Mouse (Mus musculus) Patski (cell line): ENCODE measurements around the gene A930009A15Rik. TPM values are rescaled to one million over a fixed set of nuclear protein-coding genes. Genes with fewer than 3 reads are reported as not detected.

Source experiments
- ATAC-seq: fragments of 100-300 bp; one replicate; pipeline ENCODE4 v1.8.0; 2021
- CTCF ChIA-PET: fragments of 350-600 bp; sonication (Branson Sonifier 250); formaldehyde crosslinking; loops from one replicate; lab custom pipeline; 2022; ENCODE audit warnings: inconsistent platforms; lab: Charles Lee
- POLR2A ChIA-PET: fragments of 350-600 bp; sonication (Branson Sonifier 250); formaldehyde crosslinking; loops from one replicate; lab custom pipeline; 2022; ENCODE audit warnings: antibody characterized with exemption, inconsistent platforms; lab: Charles Lee
- DNase-seq: peaks from one replicate; pipeline ENCODE4 v3.0.0-alpha.2; 2011; ENCODE audit warnings: low read depth, low spot score
- H3K27me3 ChIP-seq: fragments of 371-371 bp; one replicate; pipeline ENCODE4 v1.5.1; 2021
- CTCF ChIP-seq: fragments of 100-300 bp; IDR thresholded peaks from one replicate; pipeline ENCODE4 v1.5.1; 2021
- in situ Hi-C: fragments of 300-500 bp; cut with MboI; formaldehyde crosslinking; loops from 3 replicates; pipeline ENCODE4 v1.11.1; 2018; ENCODE audit warnings: low pct_unique_long_range_greater_than_20kb, mixed read lengths
- polyA plus RNA-seq: library from polyadenylated mRNA; unstranded; gene quantifications from one replicate; pipeline ENCODE4 v1.2.3, GENCODE M21; 2021

The A930009A15Rik gene
- polyA plus RNA-seq, 1 experiment from 2014 or later: not detected

DNA sequence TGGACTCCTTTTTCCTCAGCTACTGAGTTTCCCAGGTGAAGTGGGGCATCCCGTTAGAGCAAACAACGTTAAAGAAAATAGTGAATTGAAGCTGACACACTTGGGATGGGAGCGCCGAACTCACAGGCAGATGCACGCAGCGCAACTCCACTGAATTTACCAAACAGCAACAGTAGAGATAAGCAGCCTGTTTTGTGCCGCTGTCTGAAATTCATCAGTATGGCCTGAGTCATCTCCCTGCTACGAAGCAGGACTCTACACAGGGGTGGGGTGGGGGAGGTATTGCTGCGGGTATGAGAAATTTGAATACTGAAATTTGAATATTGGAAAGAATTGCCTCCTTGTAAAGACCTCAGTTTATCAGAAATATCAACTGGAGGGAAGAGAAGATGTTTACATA is 12.2 kb downstream of the A930009A15Rik start:
- POLR2A ChIA-PET: no interaction called here
- DNase-seq: no peak
- H3K27me3 ChIP-seq: peaks cover 49% of the 10 kb centered on the region
- no peak for ATAC-seq
- in situ Hi-C loops: no loop called here
- CTCF ChIA-PET: interaction anchor here (1.1 kb wide), 2 partner anchors 10 to 66 kb away, joined by 3 read pairs; no protein-coding TSS in a partner anchor
- TF ChIP-seq CTCF: no peak

DNA sequence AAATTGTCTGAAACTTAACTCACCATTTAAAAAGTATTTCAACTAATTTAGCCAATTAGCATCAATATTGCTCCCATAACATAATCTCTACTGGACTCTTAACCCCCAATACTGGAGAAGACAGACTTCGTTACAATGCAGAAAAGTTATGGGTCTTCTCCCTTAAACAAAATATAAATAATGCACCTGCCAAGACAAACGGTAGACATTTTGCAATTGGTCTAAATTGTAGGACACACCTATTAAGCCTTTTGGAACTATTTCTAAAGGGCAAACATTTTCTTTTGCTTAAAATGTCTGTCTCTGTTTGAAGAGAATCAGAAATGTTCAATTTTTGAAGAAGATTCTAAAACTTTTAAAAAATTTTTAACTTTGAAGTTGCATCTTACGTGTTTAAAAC is 13.3 kb downstream of the A930009A15Rik start:
- CTCF ChIA-PET: no interaction called here

DNA sequence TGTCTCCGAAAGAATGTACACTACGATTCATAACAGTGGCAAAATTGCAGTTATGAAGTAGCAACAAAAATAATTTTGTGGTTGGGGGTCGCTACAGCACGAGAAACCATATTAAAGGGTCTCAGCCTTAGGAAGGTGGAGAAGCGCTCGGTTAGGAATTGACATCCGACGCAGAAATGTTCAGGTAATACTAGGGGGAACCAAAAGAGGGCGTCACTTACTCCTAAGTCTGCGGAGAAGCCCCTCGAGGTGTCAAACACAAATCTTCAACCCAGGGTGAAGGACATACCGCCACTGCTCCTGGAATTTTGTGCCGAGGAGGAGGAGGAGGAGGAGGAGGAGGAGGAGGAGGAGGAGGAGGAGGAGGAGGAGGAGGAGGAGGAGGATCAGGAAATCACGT is 14.9 kb downstream of the A930009A15Rik start:
- H3K27me3 ChIP-seq: peaks cover 64% of the 10 kb centered on the region

More for the DNA sequence above, 13.3 kb downstream of the A930009A15Rik start:
- ATAC-seq (no peak), DNase-seq (no peak)
- H3K27me3 ChIP-seq: peaks cover 60% of the 10 kb centered on the region
- no peak for TF ChIP-seq CTCF
- in situ Hi-C loops: no loop called here
- POLR2A ChIA-PET: no interaction called here

DNA sequence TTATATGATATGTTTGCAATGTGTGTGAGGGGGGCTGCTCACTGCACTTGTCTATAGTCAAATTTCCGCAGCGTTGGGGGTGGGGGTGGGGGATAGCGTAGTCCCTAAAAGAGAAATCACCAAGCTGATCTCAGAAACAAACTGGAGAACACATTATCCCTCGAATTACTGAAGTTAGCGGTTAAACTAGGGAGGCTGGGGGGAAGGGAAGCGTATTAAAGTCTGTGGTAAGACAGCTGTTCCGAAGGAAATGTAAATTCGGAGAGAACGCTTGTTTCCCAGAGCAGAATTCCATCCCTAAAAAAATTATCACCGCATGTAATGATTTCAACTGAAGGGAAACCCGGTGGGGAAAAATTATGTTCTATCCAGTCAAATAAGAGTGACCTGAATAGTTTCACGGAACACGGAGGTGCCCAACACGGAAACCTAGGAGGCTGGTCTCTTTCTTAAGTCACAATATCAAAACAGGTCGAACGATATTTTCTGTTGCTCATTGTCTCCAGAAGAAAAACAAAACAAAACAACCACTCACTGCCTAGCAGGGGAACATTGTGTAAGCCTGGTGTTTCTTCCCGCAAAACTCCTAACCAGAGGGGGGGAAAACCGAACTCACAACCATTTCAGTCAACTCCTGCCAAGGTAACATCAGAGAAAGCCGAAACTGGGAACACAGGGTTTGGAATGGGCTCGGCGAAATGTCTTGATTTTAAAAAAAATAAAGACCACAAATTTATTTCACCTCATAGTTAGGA is 15.9 kb downstream of the A930009A15Rik start:
- CTCF ChIA-PET: no interaction called here
- ATAC-seq (no peak), DNase-seq (no peak)
- in situ Hi-C loops: no loop called here
- no peak for TF ChIP-seq CTCF
- POLR2A ChIA-PET: no interaction called here
- H3K27me3 ChIP-seq: peaks cover 63% of the 10 kb centered on the region

More for the DNA sequence above, 14.9 kb downstream of the A930009A15Rik start:
- CTCF ChIA-PET: no interaction called here
- ATAC-seq: no peak
- POLR2A ChIA-PET: interaction anchor here (0.6 kb wide), 1 partner anchor 196 kb away, joined by 4 read pairs; no protein-coding TSS in a partner anchor
- in situ Hi-C loops: no loop called here
- DNase-seq: no peak
- TF ChIP-seq CTCF: no peak

DNA sequence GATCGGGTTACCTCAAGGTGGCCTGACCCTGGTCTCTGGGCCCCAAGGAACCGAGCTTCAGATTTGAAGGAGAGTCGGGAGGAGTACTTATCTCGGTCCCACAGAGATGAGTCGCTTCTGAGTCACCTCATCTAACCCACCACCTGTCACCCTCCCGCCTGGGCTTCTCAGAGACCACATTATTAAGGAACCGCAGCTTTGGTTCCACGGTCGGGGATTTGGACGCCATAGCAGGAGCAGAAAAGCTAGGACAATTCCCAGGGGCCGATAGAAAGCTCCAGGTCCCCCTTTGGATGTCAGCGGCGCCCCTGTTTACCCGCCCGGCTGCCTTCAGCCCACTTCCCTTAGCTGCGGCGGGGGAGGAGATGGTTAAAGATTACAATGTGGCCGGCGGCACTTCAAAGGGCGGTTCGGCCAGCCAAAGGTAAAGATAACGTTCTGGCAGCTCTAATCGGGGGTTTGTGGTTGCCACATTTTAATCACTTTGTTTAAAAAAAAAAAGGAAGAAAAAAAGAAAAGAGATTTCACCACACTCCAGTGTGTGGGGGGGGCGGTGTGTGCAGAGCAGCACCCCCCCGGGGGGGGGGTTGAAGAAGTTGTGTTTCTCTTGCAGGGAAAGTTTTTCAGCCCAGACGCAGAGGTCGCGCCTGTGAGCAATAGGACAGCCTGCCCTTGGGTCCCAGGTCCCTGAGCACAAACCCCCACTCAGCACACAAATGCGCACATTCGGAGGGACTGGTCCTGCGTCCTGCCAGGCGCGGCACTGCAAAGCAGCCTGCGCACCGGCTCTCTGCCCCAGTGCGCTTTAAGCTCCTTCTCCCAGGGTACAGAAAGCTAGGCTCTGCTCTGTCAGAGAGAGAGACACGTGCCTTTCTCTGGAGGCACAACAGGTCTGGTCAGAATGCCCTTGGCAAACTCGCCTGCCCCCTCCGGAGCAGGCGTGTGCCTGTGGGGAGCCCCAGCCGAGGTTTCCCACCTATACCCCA is 16.8 kb downstream of the A930009A15Rik start:
- peaks cover 63% of the 10 kb centered on the region for H3K27me3 ChIP-seq
- ChIA-PET CTCF (interaction anchor here (1.7 kb wide), 1 partner anchor 9 kb away, joined by 4 read pairs; no protein-coding TSS in a partner anchor), POLR2A (no interaction called here)
- no peak for DNase-seq
- ATAC-seq: peak; percentile 69
- in situ Hi-C loops: no loop called here
- no peak for TF ChIP-seq CTCF

DNA sequence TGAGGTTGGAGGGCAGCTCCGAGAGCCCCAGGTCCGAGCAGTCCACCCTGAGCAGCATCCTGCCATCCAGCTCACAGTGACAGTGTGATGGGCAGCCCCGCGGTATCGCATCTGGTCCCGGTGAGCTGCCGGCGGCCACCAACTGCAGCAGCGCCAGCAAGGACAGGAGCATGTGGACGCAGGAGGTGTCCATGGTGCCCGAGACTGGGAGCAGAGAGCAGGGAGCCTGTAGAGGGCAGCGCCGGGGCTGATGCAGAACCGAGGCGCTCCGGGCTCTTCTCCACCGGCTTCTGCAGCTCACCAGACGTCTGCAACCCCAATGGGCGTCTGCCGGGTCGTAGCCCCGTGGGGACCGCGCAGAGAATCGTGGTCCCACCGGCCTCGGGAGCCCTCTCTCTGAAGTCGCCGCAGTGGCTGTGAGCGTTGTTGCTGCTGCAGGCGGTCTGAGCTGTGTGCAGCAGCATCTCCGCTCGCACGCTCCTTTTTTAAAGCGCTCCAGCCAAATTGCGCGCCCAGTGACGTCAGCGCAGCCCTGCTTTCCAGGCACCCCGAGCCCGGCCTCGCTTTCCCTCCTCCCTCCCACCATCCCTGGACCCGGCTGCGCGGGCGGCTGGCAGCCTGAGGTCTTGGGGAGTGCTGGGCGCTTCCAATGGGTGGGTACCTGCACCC is 17.6 kb downstream of the A930009A15Rik start, which contains the start of gene Lgr5:
Gene Lgr5, minus strand, starts transcription at position 480 of the 669 bp plus-strand sequence.
- peaks cover 58% of the 10 kb centered on the region for H3K27me3 ChIP-seq
- ChIA-PET POLR2A (no interaction called here), CTCF (interaction anchor here (1.7 kb wide), 1 partner anchor 10 kb away, joined by 4 read pairs; no protein-coding TSS in a partner anchor)
- ATAC-seq (peak; percentile 96), DNase-seq (no peak)
- in situ Hi-C loops: no loop called here
- TF ChIP-seq CTCF: peak; percentile 57

DNA sequence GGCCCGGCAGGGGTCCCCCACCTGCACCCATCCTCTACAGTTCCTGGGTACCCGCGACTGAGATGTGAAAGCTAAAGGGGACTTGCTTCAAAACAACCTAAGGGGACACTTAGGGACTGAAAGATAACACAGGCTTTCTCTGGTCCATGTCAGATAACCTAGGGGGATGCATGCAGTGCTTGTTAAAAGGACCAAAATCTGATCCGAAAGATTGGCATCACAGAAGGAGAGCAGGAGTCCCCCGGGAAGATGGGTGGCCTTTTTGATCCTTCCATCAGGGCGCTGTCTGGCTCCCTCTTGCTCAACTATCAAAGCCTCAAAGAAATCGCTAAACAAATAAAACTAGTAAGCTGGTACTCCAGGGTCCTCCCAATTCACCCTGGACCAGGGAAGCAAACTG is 18.2 kb downstream of the A930009A15Rik start:
- H3K27me3 ChIP-seq: peaks cover 53% of the 10 kb centered on the region
- no peak for DNase-seq
- POLR2A ChIA-PET: no interaction called here
- CTCF ChIA-PET: interaction anchor here (1.7 kb wide), 1 partner anchor 11 kb away, joined by 4 read pairs; no protein-coding TSS in a partner anchor
- no peak for ATAC-seq
- no peak for TF ChIP-seq CTCF
- in situ Hi-C loops: no loop called here

DNA sequence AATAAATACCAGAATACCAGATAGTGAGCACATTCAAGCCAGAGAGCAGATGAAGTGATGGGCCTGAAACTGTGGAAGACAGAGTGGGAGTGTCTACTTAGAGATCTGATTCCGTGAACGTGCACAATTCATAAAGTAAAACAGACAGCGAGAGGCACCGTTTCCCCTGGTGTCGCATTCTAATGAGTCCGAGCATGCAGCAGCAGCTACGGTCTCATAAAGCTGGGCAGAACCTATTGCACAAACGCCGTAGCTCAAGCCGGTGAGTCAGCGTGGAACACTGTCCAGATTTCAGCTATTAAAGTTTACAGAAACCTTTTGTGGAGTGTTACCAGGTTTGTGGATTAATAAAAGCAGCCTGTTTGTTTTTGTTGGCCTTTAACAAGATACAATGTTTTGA is 23.4 kb downstream of the A930009A15Rik start:
- DNase-seq (no peak), ATAC-seq (no peak)
- in situ Hi-C loops: no loop called here
- no peak for TF ChIP-seq CTCF
- peaks cover 16% of the 10 kb centered on the region for H3K27me3 ChIP-seq
- CTCF ChIA-PET: interaction anchor here (1.6 to 1.8 kb wide), 3 partner anchors 8 to 24 kb away, joined by 3 to 4 read pairs (median 3); no protein-coding TSS in a partner anchor
- POLR2A ChIA-PET: no interaction called here

DNA sequence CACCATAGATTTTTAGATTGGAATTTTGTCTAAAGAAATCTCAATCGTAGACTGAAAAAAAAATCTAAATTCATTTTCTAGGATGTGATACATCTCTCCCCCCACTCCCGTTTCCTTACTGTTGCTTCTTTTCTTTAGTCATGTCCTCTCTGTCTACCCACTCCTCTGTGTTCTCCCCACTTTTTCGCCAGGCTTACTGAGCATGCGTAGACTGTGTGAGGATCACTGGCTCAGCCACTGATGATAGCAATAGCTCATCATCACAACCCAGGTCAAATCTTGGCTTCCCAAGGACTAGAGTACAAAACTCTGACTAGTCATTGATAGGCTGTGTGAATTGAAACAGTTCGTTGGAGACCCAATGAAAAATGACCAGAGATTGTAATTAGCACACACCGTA is 23.9 kb downstream of the A930009A15Rik start:
- DNase-seq: no peak
- no peak for TF ChIP-seq CTCF
- ChIA-PET CTCF (interaction anchor here (1.6 to 1.8 kb wide), 3 partner anchors 8 to 24 kb away, joined by 3 to 4 read pairs (median 3); no protein-coding TSS in a partner anchor), POLR2A (no interaction called here)
- peaks cover 16% of the 10 kb centered on the region for H3K27me3 ChIP-seq
- ATAC-seq: no peak
- in situ Hi-C loops: no loop called here

DNA sequence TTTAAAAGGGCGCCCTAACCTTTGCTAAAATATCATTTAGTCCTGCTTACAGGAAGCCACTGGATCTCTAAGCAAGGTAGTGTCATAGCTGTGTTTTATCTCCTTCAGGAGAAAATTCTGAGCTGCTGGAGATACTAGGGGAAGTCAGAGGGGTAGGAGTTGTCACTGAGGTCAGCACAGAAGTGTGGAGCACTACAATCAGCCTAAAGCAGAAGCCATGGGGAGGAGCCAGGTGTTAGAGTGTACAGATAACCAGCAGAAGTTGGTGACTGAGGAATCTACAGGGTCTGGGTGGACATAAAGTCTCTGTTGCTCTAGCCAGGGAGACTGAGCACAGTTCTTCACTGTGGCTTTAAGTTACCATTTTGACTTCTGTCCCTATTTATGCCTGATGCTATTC is 26.0 kb downstream of the A930009A15Rik start:
- in situ Hi-C loops: no loop called here
- DNase-seq (no peak), ATAC-seq (no peak)
- no peak for TF ChIP-seq CTCF
- H3K27me3 ChIP-seq: peaks cover 8% of the 10 kb centered on the region
- ChIA-PET CTCF (interaction anchor here (1.3 kb wide), 1 partner anchor 23 kb away, joined by 3 read pairs; no protein-coding TSS in a partner anchor), POLR2A (no interaction called here)
